In genomic region chr8:47533344-47534125, GRCm38 (mm10) we compare ENCODE assay signal across 8 mouse cellular contexts. TPM values are rescaled to one million over a fixed set of nuclear protein-coding genes. Genes with fewer than 3 reads are reported as not detected.
DNase-seq lines count a peak whose midpoint lies in the region; ATAC-seq and TF ChIP-seq lines count a peak whose summit lies in the region.

TSS of gene Trappc11 (minus strand) at chr8:47533470.
TSS of gene Rwdd4a (plus strand) at chr8:47533664.

- H3K9ac ChIP-seq in heart, embryonic 12.5 days, result peak within 1 kb of the TSS; percentile 93
- H3K9ac ChIP-seq in kidney, postnatal 0 days (ENCODE audit: low read depth, low read length), result peak within 1 kb of the TSS; percentile 76
- H3K9ac ChIP-seq in liver, embryonic 11.5 days (ENCODE audit: low read depth, low read length), result peak within 1 kb of the TSS; percentile 90
- peak within 1 kb of the TSS; percentile 75 for H3K9ac ChIP-seq in stomach, embryonic 14.5 days (replicated peaks; ENCODE audit: low read depth, low read length)

- H3K4me2 ChIP-seq in heart, embryonic 12.5 days, result peak within 1 kb of the TSS; percentile 93
- H3K4me2 ChIP-seq in kidney, postnatal 0 days (ENCODE audit: low read length), result peak within 1 kb of the TSS; percentile 82
- H3K4me2 ChIP-seq in liver, embryonic 11.5 days, result peak within 1 kb of the TSS; percentile 94
- peak within 1 kb of the TSS; percentile 78 for H3K4me2 ChIP-seq in stomach, embryonic 14.5 days (replicated peaks; ENCODE audit: low read depth, low read length)

- H3K4me1 ChIP-seq in heart, embryonic 12.5 days (replicated peaks), result peaks cover 16% of the 10 kb centered on the region
- H3K4me1 ChIP-seq in kidney, postnatal 0 days (replicated peaks; ENCODE audit: insufficient read depth, low read length), result peaks cover 10% of the 10 kb centered on the region
- peaks cover 12% of the 10 kb centered on the region for H3K4me1 ChIP-seq in liver, embryonic 11.5 days (replicated peaks; ENCODE audit: control insufficient read depth, insufficient read depth, low read length)
- peaks cover 10% of the 10 kb centered on the region; the same call in 1 of the 2 replicates for H3K4me1 ChIP-seq in stomach, embryonic 14.5 days (ENCODE audit: control insufficient read depth, insufficient read depth, low read length)

- no peaks in the 10 kb centered on the region for H3K27me3 ChIP-seq in heart, embryonic 12.5 days (replicated peaks)
- no peaks in the 10 kb centered on the region for H3K27me3 ChIP-seq in kidney, postnatal 0 days (ENCODE audit: insufficient read depth, low read length)
- H3K27me3 ChIP-seq in liver, embryonic 11.5 days (replicated peaks; ENCODE audit: control insufficient read depth, insufficient read depth, low read length), result no peaks in the 10 kb centered on the region
- no peaks in the 10 kb centered on the region for H3K27me3 ChIP-seq in stomach, embryonic 14.5 days (ENCODE audit: control insufficient read depth, insufficient read depth, low read length)

- H3K36me3 ChIP-seq in heart, embryonic 12.5 days, result peaks cover 29% of the 10 kb centered on the region
- H3K36me3 ChIP-seq in kidney, postnatal 0 days (ENCODE audit: insufficient read depth, low read length), result peaks cover 14% of the 10 kb centered on the region; the same call in 1 of the 2 replicates
- peaks cover 6% of the 10 kb centered on the region for H3K36me3 ChIP-seq in liver, embryonic 11.5 days (ENCODE audit: control insufficient read depth, insufficient read depth, low read length)
- H3K36me3 ChIP-seq in stomach, embryonic 14.5 days (ENCODE audit: control insufficient read depth, insufficient read depth, low read length), result no peaks in the 10 kb centered on the region; the same call in 1 of the 2 replicates

- peak; percentile 100 for ATAC-seq in erythroid progenitor cell, adult 5-6 weeks (replicated peaks; ENCODE audit: low FRiP score, poor library complexity, severe bottlenecking)
- ATAC-seq in heart, embryonic 12.5 days (ENCODE audit: insufficient number of reproducible peaks, low FRiP score), result peak; percentile 99
- ATAC-seq in kidney, postnatal 0 days (replicated peaks; ENCODE audit: low FRiP score, low read depth), result peak; percentile 100
- peak; percentile 99 for ATAC-seq in liver, embryonic 11.5 days (replicated peaks; ENCODE audit: low FRiP score)
- peak; percentile 100 for ATAC-seq in stomach, embryonic 14.5 days (ENCODE audit: insufficient number of reproducible peaks, insufficient read depth, low FRiP score, low read depth)

- no peaks in the 10 kb centered on the region for H3K9me3 ChIP-seq in heart, embryonic 12.5 days (replicated peaks)
- H3K9me3 ChIP-seq in kidney, postnatal 0 days (replicated peaks; ENCODE audit: low read length), result no peaks in the 10 kb centered on the region
- H3K9me3 ChIP-seq in liver, embryonic 11.5 days (ENCODE audit: control insufficient read depth, low read length), result no peaks in the 10 kb centered on the region
- H3K9me3 ChIP-seq in stomach, embryonic 14.5 days (ENCODE audit: control insufficient read depth, low read depth, low read length), result no peaks in the 10 kb centered on the region

- no peak; the same call in 1 of the 2 replicates for TF ChIP-seq CTCF in kidney, postnatal 0 days (IDR thresholded peaks at IDR 0.05; ENCODE audit: low read depth)

- peak within 1 kb of the TSS; percentile 94 for H3K4me3 ChIP-seq in heart, embryonic 12.5 days
- H3K4me3 ChIP-seq in kidney, postnatal 0 days (replicated peaks; ENCODE audit: low read depth, low read length), result peak within 1 kb of the TSS; percentile 52
- peak within 1 kb of the TSS; percentile 81 for H3K4me3 ChIP-seq in liver, embryonic 11.5 days (ENCODE audit: low read depth, low read length)
- H3K4me3 ChIP-seq in stomach, embryonic 14.5 days (ENCODE audit: low read depth, low read length), result peak within 1 kb of the TSS; percentile 66

- peak; percentile 97 for DNase-seq in CD4-positive helper T cell, adult 2 months (ENCODE audit: low read depth, low spot score)
- peak; percentile 96 for DNase-seq in brain, embryonic 18.5 days (ENCODE audit: low read depth, low spot score)
- DNase-seq in kidney, postnatal 0 days (ENCODE audit: low spot score), result peak; percentile 100
- DNase-seq in liver, embryonic 11.5 days (ENCODE audit: low spot score), result peak; percentile 89
- peak; percentile 95 for DNase-seq in naive thymus-derived CD4-positive, alpha-beta T cell, adult 2 months (ENCODE audit: low read depth)

- WGBS in heart, embryonic 12.5 days, result under 1% methylated on average over 65 of the region's 65 CpGs
- under 1% methylated on average over 65 of the region's 65 CpGs for WGBS in kidney, postnatal 0 days
- WGBS in liver, embryonic 11.5 days, result under 1% methylated on average over 64 of the region's 65 CpGs
- WGBS in stomach, embryonic 14.5 days, result under 1% methylated on average over 65 of the region's 65 CpGs

- H3K27ac ChIP-seq in heart, embryonic 12.5 days (ENCODE audit: poor library complexity, severe bottlenecking), result peak within 1 kb of the TSS; percentile 95
- H3K27ac ChIP-seq in kidney, postnatal 0 days, result peak within 1 kb of the TSS; percentile 91
- H3K27ac ChIP-seq in liver, embryonic 11.5 days (ENCODE audit: low read depth, low read length), result peak within 1 kb of the TSS; percentile 36; the same call in 1 of the 2 replicates
- peak within 1 kb of the TSS; percentile 48; the same call in 1 of the 2 replicates for H3K27ac ChIP-seq in stomach, embryonic 14.5 days (ENCODE audit: low read length)

RNA-seq across cellular contexts. Expression of gene Trappc11, which starts in this region (rescaled TPM):
- total RNA-seq in erythroid progenitor cell, adult 5-6 weeks (2015; ENCODE audit: low replicate concordance), result 10.1 and 11.9 TPM in 2 replicates
- 13.3 and 18.2 TPM in 2 replicates for total RNA-seq in erythroid progenitor cell, adult 5-6 weeks (2017; ENCODE audit: low replicate concordance)
- 26.0 and 28.4 TPM in 2 replicates for polyA plus RNA-seq in heart, embryonic 12.5 days (2016; fragmentation: Nextera tagmentation; extraction: Ambion mirVana)
- polyA plus RNA-seq in kidney, postnatal 0 days (2015; fragmentation: Nextera tagmentation; extraction: Ambion mirVana), result 25.5 and 26.3 TPM in 2 replicates
- polyA plus RNA-seq in liver, embryonic 11.5 days (2014; fragmentation: Nextera tagmentation; extraction: Ambion mirVana), result 27.8 and 35.0 TPM in 2 replicates
- 31.5 and 32.2 TPM in 2 replicates for polyA plus RNA-seq in stomach, embryonic 14.5 days (2014; fragmentation: Nextera tagmentation; extraction: Ambion mirVana)

RNA-seq across cellular contexts. Expression of gene Rwdd4a, which starts in this region (rescaled TPM):
- total RNA-seq in erythroid progenitor cell, adult 5-6 weeks (2015; ENCODE audit: low replicate concordance), result 8.8 and 11.2 TPM in 2 replicates
- 3.6 and 11.4 TPM in 2 replicates for total RNA-seq in erythroid progenitor cell, adult 5-6 weeks (2017; ENCODE audit: low replicate concordance)
- polyA plus RNA-seq in heart, embryonic 12.5 days (2016; fragmentation: Nextera tagmentation; extraction: Ambion mirVana), result 32.9 and 34.1 TPM in 2 replicates
- 50.7 and 58.2 TPM in 2 replicates for polyA plus RNA-seq in kidney, postnatal 0 days (2015; fragmentation: Nextera tagmentation; extraction: Ambion mirVana)
- polyA plus RNA-seq in liver, embryonic 11.5 days (2014; fragmentation: Nextera tagmentation; extraction: Ambion mirVana), result 47.7 and 52.6 TPM in 2 replicates
- polyA plus RNA-seq in stomach, embryonic 14.5 days (2014; fragmentation: Nextera tagmentation; extraction: Ambion mirVana), result 39.6 and 47.2 TPM in 2 replicates

Comparison
In these comparisons a context has a peak if more than half of its experiments do, and no peak if none do; other contexts are left out.
1. Peak in every context shown above with its lines: DNase-seq, ATAC-seq, H3K4me3 ChIP-seq and H3K27ac ChIP-seq.
2. H3K27ac ChIP-seq: peak in every context shown above with its lines; median percentile 95 in heart, embryonic 12.5 days; 91 in kidney, postnatal 0 days; 48 in stomach, embryonic 14.5 days; 36 in liver, embryonic 11.5 days.